Mouse (Mus musculus) left cerebral cortex, adult 2 months (tissue): ENCODE data around the gene Rab37. TPM values are rescaled to one million over a fixed set of nuclear protein-coding genes. Genes with fewer than 3 reads are reported as not detected.

Experiments used
- DNase-seq, 2 experiments: peaks; one replicate each; pipeline ENCODE4 v3.0.0; 2021 to 2022; ENCODE audit warnings: low spot score in 2 of 2, mixed read lengths in 1 of 2; ENCODE audit errors: extremely low spot score in 1 of 2
- H3K27ac ChIP-seq: fragments of 200-600 bp; 2 replicates; pipeline ENCODE4 v1.8.1; 2022
- H3K4me3 ChIP-seq: fragments of 200-600 bp; 2 replicates; pipeline ENCODE4 v1.8.1; 2022
- CTCF ChIP-seq: fragments of 200-600 bp; IDR thresholded peaks from 2 replicates; pipeline ENCODE4 v1.8.1; 2022; ENCODE audit warnings: antibody characterized with exemption, mild to moderate bottlenecking, moderate library complexity
- intact Hi-C: fragments of 180-260 bp; cut with DNase I; formaldehyde crosslinking; loops from one replicate; pipeline ENCODE4 v1.15.1; 2025
- total RNA-seq, 2 experiments: library from RNA; stranded (reverse); gene quantifications; 2 replicates each; pipeline ENCODE4 v1.2.3; 2021

Gene Rab37
- total RNA-seq, 2 experiments from 2014 or later: 1.8 to 2.4 TPM

DNA sequence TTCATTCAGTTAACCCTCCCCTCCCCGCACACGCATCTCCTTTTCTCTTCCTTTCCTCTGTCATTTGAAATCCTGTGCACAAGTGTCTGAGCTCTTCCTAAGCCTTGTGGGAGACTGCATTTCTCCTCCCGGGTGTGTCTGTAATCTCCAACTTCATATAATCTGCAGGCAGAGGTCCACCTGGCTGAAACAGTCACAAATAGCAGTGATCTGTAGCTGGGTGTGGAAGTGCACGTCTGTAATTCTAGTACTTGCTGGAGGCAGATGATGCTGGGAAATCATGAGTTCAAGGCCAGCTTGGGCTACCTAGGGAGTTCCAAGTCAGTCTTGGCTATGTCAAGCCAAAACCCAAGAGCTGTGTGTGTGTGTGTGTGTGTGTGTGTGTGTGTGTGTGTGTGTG, 909 bp downstream of the Rab37 start:
- no peak for DNase-seq
- H3K27ac ChIP-seq: no peak overlapping the region
- H3K4me3 ChIP-seq: peak overlapping the region; percentile 43
- intact Hi-C loops: no loop called here
- no peak for TF ChIP-seq CTCF

- no peak overlapping the region for H3K4me3 ChIP-seq
- intact Hi-C loops: no loop called here
- no peak for TF ChIP-seq CTCF
- H3K27ac ChIP-seq: no peak overlapping the region
- DNase-seq: no peak
Observed at GRCm38 (mm10) chr11:115098203-115098932, 7.1 kb downstream of the Rab37 start.

- intact Hi-C loops: no loop called here
- Histone ChIP-seq H3K4me3 (no peak overlapping the region), H3K27ac (no peak overlapping the region)
- DNase-seq: no peak
- no peak for TF ChIP-seq CTCF
Observed at GRCm38 (mm10) chr11:115099241-115099840, 8.1 kb downstream of the Rab37 start.

DNA sequence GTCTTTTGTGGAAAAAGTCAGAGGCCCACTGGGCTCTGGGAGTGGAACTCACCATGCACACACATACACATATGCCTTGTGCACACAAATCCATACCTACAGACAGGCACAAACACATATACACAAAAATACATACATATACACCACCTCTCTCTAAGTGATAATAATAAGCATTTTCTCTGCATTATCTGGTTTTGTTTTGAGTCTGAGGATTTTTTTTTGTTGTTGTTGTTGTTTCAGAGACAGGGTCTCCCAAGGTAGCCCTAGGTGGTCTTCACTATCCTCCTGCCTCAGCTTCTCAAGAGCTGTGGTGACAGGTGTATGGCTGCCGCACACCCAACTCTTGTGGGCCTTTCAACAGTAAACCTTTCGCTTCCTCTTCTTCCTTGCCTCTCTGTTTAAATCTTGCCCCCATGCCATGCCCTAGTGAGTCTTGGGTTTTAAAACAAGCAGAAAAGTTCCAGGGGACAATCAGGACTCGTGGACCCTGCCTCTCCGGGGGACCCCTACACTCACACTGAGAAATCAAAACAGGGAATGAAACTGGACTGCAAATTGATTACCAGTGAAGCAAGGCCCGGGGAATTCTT, 8.9 kb downstream of the Rab37 start:
- no peak for TF ChIP-seq CTCF
- intact Hi-C loops: no loop called here
- Histone ChIP-seq H3K27ac (no peak overlapping the region), H3K4me3 (no peak overlapping the region)
- no peak for DNase-seq

- no peak overlapping the region for H3K4me3 ChIP-seq
- intact Hi-C loops: no loop called here
- DNase-seq: no peak
Observed at GRCm38 (mm10) chr11:115100741-115101140, 9.5 kb downstream of the Rab37 start.

DNA sequence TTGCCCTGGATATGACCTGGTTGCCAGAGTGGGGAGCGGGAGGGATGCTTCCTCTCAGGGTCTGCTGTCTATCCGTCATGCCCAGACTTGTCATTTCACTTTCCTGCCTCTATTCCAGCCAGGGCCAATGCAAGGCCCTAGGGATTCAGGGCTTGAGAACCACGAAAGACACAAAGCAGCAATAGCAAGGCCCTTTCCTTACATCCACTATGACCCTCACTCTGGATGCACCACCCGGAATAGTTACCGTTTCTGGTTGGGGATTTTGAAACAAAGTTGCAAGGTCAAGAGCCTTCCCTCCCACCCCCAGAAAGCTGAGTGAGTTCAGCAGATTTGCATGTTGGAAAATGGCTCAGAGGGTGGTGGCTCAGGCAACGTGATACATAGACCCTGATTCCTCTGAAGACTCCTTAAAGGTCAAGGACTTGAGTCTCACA, 10.4 kb downstream of the Rab37 start:
- H3K27ac ChIP-seq: no peak overlapping the region
- no peak for DNase-seq
- no peak overlapping the region for H3K4me3 ChIP-seq
- no peak for TF ChIP-seq CTCF
- intact Hi-C loops: no loop called here

More at GRCm38 (mm10) chr11:115100741-115101140, 9.5 kb downstream of the Rab37 start:
- no peak for TF ChIP-seq CTCF
- H3K27ac ChIP-seq: no peak overlapping the region

GRCm38 (mm10) chr11:115102116-115102515, 10.9 kb downstream of the Rab37 start:
- intact Hi-C loops: no loop called here
- H3K27ac ChIP-seq: no peak overlapping the region
- no peak overlapping the region for H3K4me3 ChIP-seq
- TF ChIP-seq CTCF: no peak
- no peak for DNase-seq

DNA sequence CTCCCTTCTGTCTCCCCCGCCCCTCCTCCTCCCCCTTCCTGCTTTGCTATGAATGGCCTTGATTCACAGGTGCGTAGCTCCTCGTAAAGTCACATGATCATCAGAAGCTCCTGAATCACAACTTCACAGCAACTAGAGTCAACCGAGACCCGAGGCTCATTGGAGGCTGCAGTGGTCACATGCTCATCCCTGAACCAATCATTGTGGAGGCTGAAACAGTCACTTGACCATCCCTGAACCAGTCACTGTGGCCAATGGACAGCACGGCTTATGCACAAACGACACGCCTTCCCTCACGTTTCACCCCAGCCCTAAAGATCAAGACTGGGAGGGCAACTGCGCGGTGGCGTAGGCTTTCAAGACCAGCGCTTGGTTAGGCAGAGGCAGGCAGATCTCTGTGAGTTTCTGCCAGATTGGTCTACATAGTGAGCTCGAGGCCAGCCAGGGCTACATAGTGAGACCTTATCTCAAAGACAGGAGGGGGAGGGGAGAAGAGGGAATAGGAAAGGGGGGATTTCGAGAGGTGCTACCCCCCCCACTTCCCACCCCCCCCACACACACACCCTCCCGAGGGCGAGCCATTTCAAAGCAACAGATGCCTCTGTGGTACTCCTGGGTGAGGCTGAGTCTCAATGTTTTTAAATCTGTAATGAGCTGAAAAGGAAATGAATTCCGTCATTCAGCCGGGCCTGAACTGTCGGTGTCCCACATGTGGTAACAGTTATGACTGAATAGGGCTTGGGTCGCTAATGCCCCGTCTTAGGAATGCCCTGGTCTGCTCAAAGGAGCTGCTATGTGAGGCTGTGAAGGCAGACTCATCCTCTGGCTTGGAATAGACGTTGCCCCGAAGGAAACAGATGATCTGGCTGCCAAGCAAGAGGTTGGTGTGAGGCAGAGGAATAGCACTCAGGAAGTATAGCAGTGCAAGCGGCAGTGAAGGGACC, 12.5 kb downstream of the Rab37 start:
- intact Hi-C loops: no loop called here
- DNase-seq: no peak
- TF ChIP-seq CTCF: no peak
- Histone ChIP-seq H3K4me3 (no peak overlapping the region), H3K27ac (no peak overlapping the region)

GRCm38 (mm10) chr11:115104769-115105563, 13.7 kb downstream of the Rab37 start:
- no peak for TF ChIP-seq CTCF
- DNase-seq: no peak
- intact Hi-C loops: no loop called here
- Histone ChIP-seq H3K27ac (no peak overlapping the region), H3K4me3 (no peak overlapping the region)

- intact Hi-C loops: no loop called here
- no peak for TF ChIP-seq CTCF
- no peak overlapping the region for H3K27ac ChIP-seq
- no peak overlapping the region for H3K4me3 ChIP-seq
- no peak for DNase-seq
Observed at GRCm38 (mm10) chr11:115106638-115107037, 15.4 kb downstream of the Rab37 start.

DNA sequence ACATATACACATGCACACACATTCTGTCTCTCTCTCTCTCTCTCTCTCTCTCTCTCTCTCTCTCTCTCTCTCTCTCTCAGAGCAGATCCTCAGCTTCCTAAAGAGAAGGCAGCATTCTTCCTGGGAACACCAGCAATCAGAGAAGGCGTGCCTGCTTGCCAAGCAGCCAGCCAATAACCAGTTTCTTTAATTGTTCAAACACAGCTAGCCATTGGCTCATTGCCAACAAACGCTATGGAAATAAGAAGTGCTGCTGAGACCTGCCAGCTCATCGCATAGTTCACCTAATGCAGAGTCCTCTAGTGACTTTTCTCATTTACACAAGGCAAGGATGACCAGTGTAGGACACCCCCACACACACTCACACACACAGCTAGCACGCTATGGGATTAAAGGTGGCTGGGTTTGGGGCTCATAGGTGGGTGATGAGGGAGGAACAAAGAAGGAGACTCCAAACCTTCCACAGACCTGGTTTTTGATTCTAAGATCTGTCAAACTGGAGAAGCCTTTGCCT, 16.2 kb downstream of the Rab37 start:
- Histone ChIP-seq H3K4me3 (no peak overlapping the region), H3K27ac (no peak overlapping the region)
- TF ChIP-seq CTCF: no peak
- DNase-seq: no peak
- intact Hi-C loops: no loop called here
